Mouse (Mus musculus) ES-E14 (cell line): Measurements from ENCODE around the gene Spata21. TPM values are rescaled to one million over a fixed set of nuclear protein-coding genes. Genes with fewer than 3 reads are reported as not detected.

Source experiments
- DNase-seq: peaks from one replicate; pipeline ENCODE4 v3.0.0-alpha.2; 2013; ENCODE audit warnings: low read depth, low spot score
- H3K27ac ChIP-seq: 2 replicates; pipeline ENCODE4 v1.5.1; 2012; ENCODE audit warnings: low read depth, mild to moderate bottlenecking, low read length, moderate library complexity, mixed read lengths; ENCODE audit not compliant: poor library complexity, insufficient read depth, severe bottlenecking
- H3K36me3 ChIP-seq: 2 replicates; pipeline ENCODE4 v1.6.1; 2012; ENCODE audit warnings: mild to moderate bottlenecking, low read length, moderate library complexity, mixed read lengths; ENCODE audit not compliant: control insufficient read depth, poor library complexity, insufficient read depth, severe bottlenecking
- H3K4me1 ChIP-seq, 2 experiments: fragments of 150-350 bp in 1 of 2; sonication (generic) in 1 of 2; 2 replicates each; pipeline ENCODE4 v1.6.1; 2012; ENCODE audit warnings: low read length in 2 of 2, mild to moderate bottlenecking in 1 of 2, mixed read lengths in 1 of 2; ENCODE audit not compliant: control insufficient read depth in 2 of 2, insufficient read depth in 2 of 2, poor library complexity in 1 of 2
- H3K4me3 ChIP-seq, 2 experiments: fragments of 150-350 bp in 1 of 2; sonication (generic) in 1 of 2; 2 replicates each; pipeline ENCODE4 v1.5.1; 2012; ENCODE audit warnings: low read length in 2 of 2, low read depth in 1 of 2, mild to moderate bottlenecking in 1 of 2, mixed read lengths in 1 of 2; ENCODE audit not compliant: insufficient read depth in 1 of 2, poor library complexity in 1 of 2, severe bottlenecking in 1 of 2
- H3K9ac ChIP-seq: 2 replicates; pipeline ENCODE4 v1.6.1; 2012; ENCODE audit warnings: low read depth, mild to moderate bottlenecking, low read length, mixed read lengths; ENCODE audit not compliant: poor library complexity, insufficient read depth, severe bottlenecking
- H3K9me3 ChIP-seq: fragments of 150-350 bp; sonication (generic); 2 replicates; pipeline ENCODE4 v1.6.1; 2012; ENCODE audit warnings: low read depth, mild to moderate bottlenecking, low read length; ENCODE audit not compliant: control insufficient read depth, insufficient read depth
- CHD2 ChIP-seq: IDR thresholded peaks from 2 replicates; pipeline ENCODE4 v1.6.1; 2014; ENCODE audit warnings: mild to moderate bottlenecking, low read depth, low read length, inconsistent platforms
- HCFC1 ChIP-seq: IDR thresholded peaks from 2 replicates; pipeline ENCODE4 v1.6.1; 2012; ENCODE audit warnings: low read length, inconsistent platforms, borderline replicate concordance; ENCODE audit not compliant: insufficient read depth
- MAFK ChIP-seq: IDR thresholded peaks from 2 replicates; pipeline ENCODE4 v1.6.1; 2014; ENCODE audit warnings: mild to moderate bottlenecking, low read depth, low read length, inconsistent platforms; ENCODE audit not compliant: insufficient read depth
- ZC3H11A ChIP-seq: IDR thresholded peaks from 2 replicates; pipeline ENCODE4 v1.6.1; 2012; ENCODE audit warnings: low read depth, mild to moderate bottlenecking, inconsistent platforms, low read length, borderline replicate concordance
- ZNF384 ChIP-seq: IDR thresholded peaks from 2 replicates; pipeline ENCODE4 v1.6.1; 2012; ENCODE audit warnings: low read depth, low read length, inconsistent platforms
- in situ Hi-C, 2 experiments: fragments of 600-800 bp; cut with MboI; formaldehyde crosslinking; loops; one replicate each; pipeline ENCODE4 v1.15.1; 2025; ENCODE audit warnings: low sequenced_read_pairs in 2 of 2, inconsistent platforms in 1 of 2; ENCODE audit not compliant: unreplicated experiment in 2 of 2
- total RNA-seq: library from RNA; depleted of rRNA; stranded (reverse); fragments of 300-350 nt; gene quantifications from 2 replicates; pipeline ENCODE4 v1.2.3, GENCODE M21; 2012

Gene Spata21
- total RNA-seq, 1 experiment, result 0.27 TPM

DNA sequence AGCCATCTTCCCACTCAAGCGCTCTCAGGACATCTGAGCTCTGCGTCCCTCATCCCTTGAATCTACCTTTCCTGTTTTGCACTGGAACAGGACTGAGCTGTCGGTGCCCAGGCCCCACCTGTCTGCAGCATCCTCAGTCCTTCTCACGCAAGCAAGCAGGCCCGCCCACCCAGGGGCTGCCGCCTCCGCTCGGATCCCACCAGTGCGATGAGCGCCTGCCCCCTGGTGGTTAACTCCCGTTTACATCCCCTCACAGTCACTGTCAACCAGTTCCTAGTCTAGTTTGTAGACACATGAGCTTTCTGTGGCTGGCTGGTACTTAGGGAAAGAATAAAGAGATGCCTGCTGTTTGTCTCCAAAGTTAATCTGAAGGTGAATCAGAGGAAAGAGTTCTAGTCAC, 32.6 kb downstream of the Spata21 start:
- H3K9ac ChIP-seq, result no peak overlapping the region
- H3K4me3 ChIP-seq, result no peak overlapping the region
- H3K36me3 ChIP-seq, result peaks cover 28% of the 10 kb centered on the region
- TF ChIP-seq MAFK (no peak), CHD2 (no peak), ZC3H11A (no peak), ZNF384 (no peak), HCFC1 (no peak)
- in situ Hi-C loops, result no loop called here
- H3K4me1 ChIP-seq, result peaks cover 2 to 36% of the 10 kb centered on the region in 2 experiments; a peak in 3 of 4 replicates
- peak; percentile 74 for DNase-seq
- no peak overlapping the region for H3K27ac ChIP-seq
- H3K9me3 ChIP-seq, result no peaks in the 10 kb centered on the region

DNA sequence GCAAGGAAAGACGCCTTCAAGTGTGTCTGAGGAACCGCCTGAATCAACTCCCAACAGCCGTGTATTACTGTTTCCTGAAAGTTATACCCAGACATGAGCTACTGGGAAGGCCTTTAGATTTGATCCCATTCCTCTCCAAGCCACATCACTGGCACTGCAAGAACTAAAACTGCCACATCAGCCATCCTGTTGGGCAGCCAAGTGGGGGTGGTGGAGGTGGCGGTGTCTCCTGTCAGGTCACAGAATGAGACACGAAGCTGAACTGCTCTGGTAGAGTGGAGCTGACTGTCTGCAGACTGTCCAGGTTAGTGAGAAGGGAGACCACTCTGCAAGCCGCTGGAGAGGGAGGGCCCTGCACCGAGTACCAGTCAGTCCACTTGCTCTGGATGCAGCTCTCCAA, 34.5 kb downstream of the Spata21 start:
- H3K4me1 ChIP-seq, result peaks cover 0 to 39% of the 10 kb centered on the region in 2 experiments; a peak in 2 of 4 replicates
- no peak overlapping the region for H3K27ac ChIP-seq
- H3K4me3 ChIP-seq, result no peak overlapping the region
- H3K9me3 ChIP-seq, result no peaks in the 10 kb centered on the region
- peaks cover 18% of the 10 kb centered on the region for H3K36me3 ChIP-seq
- DNase-seq, result no peak
- TF ChIP-seq MAFK, result no peak
- TF ChIP-seq HCFC1, result no peak
- no peak for TF ChIP-seq ZNF384
- no peak for TF ChIP-seq ZC3H11A
- no peak for TF ChIP-seq CHD2
- no peak overlapping the region for H3K9ac ChIP-seq
- in situ Hi-C loops, result no loop called here

DNA sequence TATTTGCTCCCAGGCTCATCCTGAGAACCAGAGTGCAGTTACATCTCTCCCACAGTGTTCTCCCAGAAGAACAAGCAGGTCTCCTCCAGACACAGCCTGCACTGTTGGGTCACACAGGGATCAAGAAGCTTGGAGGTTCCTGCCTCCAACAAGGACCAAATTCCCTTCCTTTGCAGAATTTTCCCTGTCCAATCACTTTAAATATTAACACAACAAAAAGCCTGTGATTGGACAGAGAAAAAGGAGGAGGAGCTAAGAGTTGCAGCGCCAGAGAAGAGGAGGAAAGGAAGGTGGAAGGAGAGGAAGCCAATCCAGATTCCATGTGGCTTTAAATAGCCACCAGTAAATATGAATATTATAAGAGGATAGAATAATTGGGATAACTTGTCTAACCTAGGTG, 34.9 kb downstream of the Spata21 start:
- H3K27ac ChIP-seq, result no peak overlapping the region
- no peaks in the 10 kb centered on the region for H3K9me3 ChIP-seq
- TF ChIP-seq HCFC1 (no peak), ZC3H11A (no peak), ZNF384 (no peak), MAFK (no peak), CHD2 (no peak)
- no peak overlapping the region for H3K9ac ChIP-seq
- in situ Hi-C loops, result no loop called here
- no peak overlapping the region for H3K4me3 ChIP-seq
- H3K36me3 ChIP-seq, result peaks cover 16% of the 10 kb centered on the region
- H3K4me1 ChIP-seq, result peaks cover 0 to 40% of the 10 kb centered on the region in 2 experiments; a peak in 2 of 4 replicates
- no peak for DNase-seq

DNA sequence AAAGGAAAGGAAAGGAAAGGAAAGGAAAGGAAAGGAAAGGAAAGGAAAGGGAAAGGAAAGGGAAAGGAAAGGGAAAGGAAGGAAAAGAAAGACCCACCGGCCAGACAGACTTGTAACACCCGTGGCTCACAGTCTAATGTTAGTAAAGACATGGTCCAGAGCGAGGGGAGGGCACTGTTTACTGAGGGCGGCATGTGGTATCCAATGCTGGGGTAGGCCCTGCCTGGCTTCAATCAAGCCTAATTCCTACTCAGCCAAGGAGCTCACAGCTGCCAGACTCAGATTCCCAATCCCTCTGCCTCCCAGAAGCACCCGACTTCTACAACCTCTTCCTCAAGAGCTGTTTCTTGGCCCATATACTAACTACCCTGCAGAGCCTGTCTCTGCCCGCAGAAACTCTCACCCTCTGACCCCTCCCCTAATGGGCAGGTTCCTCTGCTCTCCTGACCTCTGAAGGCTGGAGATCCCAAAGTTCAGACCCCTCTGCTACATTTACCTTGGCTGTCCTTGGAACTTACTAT, 41.1 kb downstream of the Spata21 start:
- Histone ChIP-seq H3K9ac (no peak overlapping the region), H3K9me3 (no peaks in the 10 kb centered on the region), H3K36me3 (peaks cover 14% of the 10 kb centered on the region; the same call in 1 of the 2 replicates), H3K4me3 (no peak overlapping the region), H3K27ac (no peak overlapping the region), H3K4me1 (peaks cover 0 to 36% of the 10 kb centered on the region in 2 experiments; a peak in 3 of 4 replicates)
- in situ Hi-C loops, result no loop called here
- TF ChIP-seq ZC3H11A (no peak), CHD2 (no peak), MAFK (no peak), ZNF384 (no peak), HCFC1 (no peak)
- DNase-seq, result no peak
